17 mouse cellular contexts compared by ENCODE assay signal in genomic region chr14:58306832-58307521, GRCm38 (mm10).
"Had no signal": no experiment of that assay in that cellular context is flagged by ENCODE, and none has a peak within 500 bp of the region (broad histone marks: within the 10 kb centered on the region; RNA-seq: fewer than 3 reads in every experiment).

No protein-coding gene starts in this region.

- DNase-seq: kidney, adult 11 months; kidney, adult 9 months; kidney, postnatal 36 days; layer of hippocampus, adult 9-11 months; layer of hippocampus, postnatal 36 days; lung, embryonic 14.5 days; lung, postnatal 14 days; right cerebral cortex, postnatal 14 days; thymus, adult 2 months; thymus, postnatal 25 days had no signal

- H3K9ac ChIP-seq: limb, embryonic 12.5 days; liver, embryonic 12.5 days; lung, embryonic 14.5 days; midbrain, embryonic 13.5 days; neural tube, embryonic 12.5 days; stomach, embryonic 15.5 days had no signal

- H3K36me3 ChIP-seq: limb, embryonic 12.5 days; liver, embryonic 12.5 days; midbrain, embryonic 13.5 days; neural tube, embryonic 12.5 days; stomach, embryonic 15.5 days had no signal

- H3K27me3 ChIP-seq: limb, embryonic 12.5 days; liver, embryonic 12.5 days; midbrain, embryonic 13.5 days; neural tube, embryonic 12.5 days; stomach, embryonic 15.5 days had no signal

- ATAC-seq: liver, embryonic 12.5 days; midbrain, embryonic 13.5 days had no signal

- H3K4me1 ChIP-seq: limb, embryonic 12.5 days; liver, embryonic 12.5 days; midbrain, embryonic 13.5 days; neural tube, embryonic 12.5 days; stomach, embryonic 15.5 days had no signal

- H3K4me2 ChIP-seq: limb, embryonic 12.5 days; liver, embryonic 12.5 days; lung, embryonic 14.5 days; midbrain, embryonic 13.5 days; neural tube, embryonic 12.5 days; stomach, embryonic 15.5 days had no signal

- H3K4me3 ChIP-seq: limb, embryonic 12.5 days; liver, embryonic 12.5 days; midbrain, embryonic 13.5 days; myocyte; neural tube, embryonic 12.5 days; stomach, embryonic 15.5 days had no signal

- H3K27ac ChIP-seq: kidney, postnatal 0 days; limb, embryonic 12.5 days; liver, embryonic 12.5 days; midbrain, embryonic 13.5 days; neural tube, embryonic 12.5 days; stomach, embryonic 15.5 days had no signal

- H3K9me3 ChIP-seq: liver, embryonic 12.5 days; midbrain, embryonic 13.5 days; stomach, embryonic 15.5 days had no signal
